Mouse (Mus musculus) gastrocnemius, adult 8-10 months (tissue): ENCODE measurements around the gene Urgcp. TPM values are rescaled to one million over a fixed set of nuclear protein-coding genes. Genes with fewer than 3 reads are reported as not detected.
A peak's percentile ranks its signal among the peaks of the same experiment; 100 is the strongest.

Source experiments
- DNase-seq, 2 experiments: peaks; one replicate each; pipeline ENCODE4 v3.0.0; 2022; ENCODE audit warnings: low spot score in 2 of 2
- total RNA-seq, 4 experiments: library from RNA; stranded (reverse); gene quantifications; 2 replicates each; pipeline ENCODE4 v1.2.4; 2022

Gene Urgcp
- total RNA-seq, 4 experiments from 2014 or later: 46.2 to 52.2 (median 48.2) TPM

DNA sequence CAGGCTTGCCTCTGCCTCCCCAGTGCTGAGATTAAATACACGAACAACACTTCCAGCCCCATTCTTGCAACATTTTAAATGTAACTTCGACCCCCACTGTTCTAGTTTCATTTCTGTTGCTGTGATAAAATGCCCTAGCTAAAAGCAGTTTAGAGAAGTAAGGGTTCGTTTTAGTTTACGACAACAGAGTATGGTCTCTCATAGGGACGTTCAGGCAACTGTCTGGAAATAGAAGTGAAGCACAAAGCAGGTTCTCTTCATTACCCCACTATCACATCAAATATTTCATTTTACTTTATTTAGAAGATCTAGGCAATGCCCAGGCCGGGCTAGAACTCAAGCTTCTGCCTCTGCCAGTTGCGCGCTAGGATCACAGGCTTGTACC lies 25.5 kb upstream of the Urgcp start:
- DNase-seq: no peak

DNA sequence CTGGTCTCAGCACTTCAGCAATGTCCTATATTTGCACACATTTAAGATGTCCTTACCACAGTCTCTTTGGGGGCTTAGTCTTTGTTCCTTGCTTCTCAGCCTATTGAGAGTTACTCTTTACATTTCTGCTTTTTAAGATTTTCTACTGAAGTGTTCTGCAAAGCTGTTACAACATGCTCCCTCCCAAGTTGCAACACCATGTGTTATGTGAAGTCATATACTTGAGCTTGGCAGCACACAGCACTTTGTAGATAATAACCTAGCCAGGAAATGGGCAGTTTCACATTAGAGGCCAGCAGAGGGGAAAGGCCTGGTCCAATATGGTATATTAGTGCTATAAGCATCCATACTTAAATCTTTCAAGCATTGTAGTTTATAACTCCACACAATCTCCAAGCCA lies 23.6 kb upstream of the Urgcp start:
- DNase-seq: no peak

DNA sequence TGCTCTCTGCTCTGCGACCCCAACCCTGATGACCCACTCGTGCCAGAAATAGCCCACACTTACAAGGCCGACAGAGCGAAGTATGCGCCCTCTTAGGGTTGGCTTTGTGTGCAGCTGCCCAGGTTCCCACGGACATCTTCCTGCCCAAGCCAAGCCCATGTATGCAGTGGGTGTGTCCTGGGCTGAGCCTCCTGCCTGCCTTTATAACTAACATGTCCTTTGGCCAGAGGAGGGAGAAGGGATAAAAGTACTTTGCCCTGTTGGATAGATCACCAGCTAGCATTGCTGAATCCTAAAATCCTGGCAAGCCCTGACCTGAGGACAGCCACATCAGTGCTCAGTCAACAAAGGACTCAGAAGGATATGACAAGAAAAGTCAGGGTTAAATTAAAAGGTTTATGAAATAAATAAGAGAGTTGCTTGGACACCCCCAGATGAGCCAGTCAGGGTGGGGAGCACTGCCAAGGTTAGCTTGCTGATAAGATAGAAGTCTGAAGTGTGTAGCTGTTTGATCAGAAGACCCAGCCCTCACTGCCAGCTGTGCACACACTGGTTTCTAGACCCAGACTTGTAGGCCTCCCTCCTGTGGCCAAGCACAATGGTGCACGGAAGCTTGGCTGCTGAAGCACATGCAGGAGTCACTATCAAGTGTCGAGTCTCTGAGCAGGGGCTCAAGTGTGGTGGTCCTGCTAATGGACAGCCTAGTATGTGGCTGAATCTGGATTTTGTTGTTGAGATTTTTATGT lies 20.2 kb upstream of the Urgcp start:
- DNase-seq: no peak

DNA sequence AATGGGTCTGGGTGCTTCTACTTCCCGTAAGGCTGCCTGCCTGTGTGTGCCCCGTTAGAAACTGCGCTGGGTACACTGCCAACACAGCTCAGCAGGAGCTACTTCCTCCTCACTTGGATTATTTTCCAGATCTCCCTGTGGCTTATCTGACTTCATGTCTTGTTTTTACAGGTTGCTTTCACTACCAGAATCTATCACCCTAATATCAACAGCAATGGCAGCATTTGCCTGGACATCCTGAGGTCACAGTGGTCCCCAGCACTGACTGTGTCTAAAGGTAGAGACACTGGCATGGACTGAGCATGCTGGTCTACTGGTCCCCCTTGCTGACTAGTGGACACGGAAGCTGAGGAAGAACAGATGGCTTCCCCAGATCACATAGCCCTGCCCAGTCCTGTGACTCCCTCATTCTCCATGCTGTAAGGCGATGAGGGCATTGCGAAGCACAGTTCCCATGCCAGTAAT lies 17.9 kb upstream of the Urgcp start:
- no peak for DNase-seq

DNA sequence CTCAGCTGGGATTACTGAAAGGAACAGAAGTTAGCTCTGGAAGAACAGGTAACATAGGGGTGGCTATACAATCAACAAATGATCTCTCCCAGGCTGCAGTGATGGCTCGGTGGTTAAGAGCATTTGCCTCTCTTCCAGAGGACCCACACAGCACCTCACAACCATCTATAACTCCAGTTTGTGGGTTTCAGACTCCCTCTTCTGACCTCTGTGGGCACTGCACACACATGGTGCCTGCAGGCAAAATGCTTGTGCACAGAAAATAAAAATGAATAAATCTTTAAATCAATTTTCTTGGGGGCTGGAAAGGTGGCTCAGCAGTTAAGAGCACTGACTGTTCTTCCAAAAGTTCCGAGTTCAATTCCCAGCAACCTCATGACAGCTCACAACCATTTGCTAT lies 16.3 kb upstream of the Urgcp start:
- no peak for DNase-seq

DNA sequence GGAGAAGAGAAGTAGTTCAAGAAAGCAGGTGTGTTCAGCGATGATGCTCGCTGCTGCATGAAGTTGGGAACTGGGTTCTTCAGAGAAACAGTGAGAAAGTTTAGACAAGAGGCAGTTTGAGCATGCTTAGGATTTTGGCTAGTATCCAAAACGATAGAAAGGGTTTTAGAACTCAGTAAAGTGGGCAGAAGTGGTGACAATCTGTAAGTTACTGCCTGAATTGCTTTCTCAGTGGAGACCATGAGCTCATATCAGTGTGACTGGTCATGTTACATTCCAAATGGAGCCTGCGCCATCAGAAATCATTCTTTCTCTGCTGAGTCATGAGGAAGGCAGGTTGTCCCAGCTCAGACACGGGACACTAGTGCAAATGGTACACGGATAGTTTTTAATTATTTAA lies 3.8 kb upstream of the Urgcp start:
- no peak for DNase-seq

DNA sequence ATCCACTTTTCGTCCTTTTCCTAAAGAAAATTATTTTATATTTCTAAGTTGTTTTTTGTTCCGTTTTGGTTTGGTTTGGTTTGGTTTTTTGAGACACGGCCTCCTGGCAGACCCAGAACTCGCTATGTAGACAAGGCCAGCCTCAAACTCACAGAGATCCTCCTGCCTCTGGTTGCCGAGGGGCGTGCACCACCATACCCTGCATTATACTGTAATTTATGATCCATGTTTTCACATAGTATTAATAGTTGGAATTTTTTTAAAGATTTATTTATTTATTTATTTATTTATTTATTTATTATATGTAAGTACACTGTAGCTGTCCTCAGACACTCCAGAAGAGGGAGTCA lies 432 bp upstream of the Urgcp start:
- DNase-seq: no peak

DNA sequence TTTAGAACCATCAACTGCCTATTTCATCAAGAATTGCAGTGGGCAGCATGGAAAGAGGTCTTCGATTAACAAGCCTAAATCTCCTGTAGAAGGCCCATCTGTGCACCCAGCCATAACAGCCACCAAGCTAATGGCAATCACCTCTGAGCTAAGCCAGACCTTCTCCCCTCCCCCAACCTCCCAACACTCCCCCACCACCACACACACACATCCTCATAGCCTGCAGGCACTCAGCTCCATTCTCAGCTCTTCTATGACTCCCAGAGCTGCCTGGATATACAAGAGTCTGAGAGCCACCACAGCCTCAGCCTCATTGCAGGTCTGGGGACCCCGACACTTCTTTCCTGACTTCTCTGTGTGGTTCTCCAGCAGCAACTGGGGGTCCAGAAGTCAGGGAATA lies 8.4 kb downstream of the Urgcp start:
- DNase-seq: no peak

DNA sequence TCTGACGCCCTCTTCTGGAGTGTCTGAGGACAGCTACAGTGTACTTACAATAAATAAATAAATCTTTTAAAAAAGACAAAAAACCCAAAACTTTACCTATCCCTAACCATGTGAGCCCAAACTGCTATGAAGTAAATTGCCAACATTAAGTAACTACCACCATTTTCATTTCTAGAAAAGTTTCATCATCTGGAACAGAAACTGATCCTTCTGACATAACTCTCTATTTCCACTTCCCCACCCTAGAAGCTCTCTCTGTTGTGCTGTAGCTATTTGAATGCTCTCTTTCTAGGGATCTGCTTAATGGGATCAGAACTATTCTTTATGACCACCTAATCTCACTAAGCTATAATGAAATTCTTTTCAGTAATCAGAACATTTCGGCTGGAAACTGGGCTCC lies 17.2 kb downstream of the Urgcp start:
- no peak for DNase-seq

DNA sequence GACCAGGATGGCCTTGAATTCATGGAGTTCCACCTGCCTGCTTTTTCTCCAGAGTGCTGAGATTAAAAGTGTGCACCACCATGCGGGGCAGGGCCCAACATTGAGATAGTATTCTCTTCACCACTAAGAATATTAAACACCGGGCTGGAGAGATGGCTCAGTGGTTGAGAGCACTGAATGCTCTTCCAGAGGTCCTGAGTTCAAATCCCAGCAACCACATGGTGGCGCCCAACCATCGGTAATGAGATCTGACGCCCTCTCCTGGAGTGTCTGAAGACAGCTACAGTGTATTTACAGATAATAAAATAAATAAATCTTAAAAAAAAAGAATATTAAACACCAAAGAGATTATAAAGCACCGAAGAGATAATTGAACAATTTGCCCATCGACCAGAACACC lies 20.1 kb downstream of the Urgcp start:
- DNase-seq: no peak

DNA sequence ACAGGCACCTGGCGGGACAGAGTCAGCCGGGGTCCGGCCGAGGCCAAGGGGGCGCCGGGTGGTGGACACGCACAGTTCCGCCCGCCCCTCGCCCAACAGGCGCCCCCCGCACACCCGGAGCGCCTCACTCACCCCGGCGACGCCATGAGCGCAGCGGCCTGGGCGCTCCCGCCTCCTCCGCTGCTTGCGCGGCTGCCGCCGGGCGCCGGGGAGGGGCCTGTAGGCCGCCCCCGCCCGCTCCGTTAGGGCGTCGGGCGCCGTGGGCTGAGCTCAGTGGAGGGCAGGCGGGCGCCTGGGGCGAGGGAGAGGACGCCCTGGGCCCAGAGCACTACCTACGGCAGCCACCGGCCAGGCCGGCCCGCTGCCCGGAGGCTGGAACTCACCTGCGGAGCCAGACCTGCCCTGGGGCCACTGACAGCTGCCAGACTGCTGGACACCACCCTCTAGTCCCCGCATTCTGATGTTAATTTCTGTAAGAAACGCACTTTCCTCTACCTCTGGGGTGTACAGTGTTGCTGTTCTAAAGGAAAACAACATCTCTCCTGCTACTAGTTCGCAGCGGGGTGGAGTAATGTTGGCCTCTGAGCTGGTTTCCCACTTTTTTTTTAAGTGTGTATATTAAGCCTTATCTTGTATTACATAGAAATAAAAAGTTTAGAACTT lies 21.1 kb downstream of the Urgcp start:
- DNase-seq: peak; percentile 63 to 80

DNA sequence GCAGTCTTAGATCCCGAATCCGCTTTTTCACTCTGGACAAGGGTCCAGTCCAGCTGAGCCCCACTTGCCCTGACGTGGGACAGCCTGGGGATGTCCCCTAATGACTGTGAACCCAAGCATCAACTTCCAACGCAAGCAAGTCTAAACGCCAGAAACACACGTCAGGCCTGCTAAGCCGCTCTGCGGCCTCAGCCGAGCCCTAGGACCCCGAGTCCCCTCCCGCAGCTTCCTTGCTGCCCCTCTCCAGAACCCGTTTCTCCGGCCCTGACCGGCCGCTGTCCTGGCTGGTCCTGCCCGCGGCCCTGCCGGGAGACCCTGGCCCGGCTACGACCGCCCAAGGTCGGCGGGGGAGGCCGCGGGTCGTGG lies 21.6 kb downstream of the Urgcp start:
- no peak for DNase-seq

DNA sequence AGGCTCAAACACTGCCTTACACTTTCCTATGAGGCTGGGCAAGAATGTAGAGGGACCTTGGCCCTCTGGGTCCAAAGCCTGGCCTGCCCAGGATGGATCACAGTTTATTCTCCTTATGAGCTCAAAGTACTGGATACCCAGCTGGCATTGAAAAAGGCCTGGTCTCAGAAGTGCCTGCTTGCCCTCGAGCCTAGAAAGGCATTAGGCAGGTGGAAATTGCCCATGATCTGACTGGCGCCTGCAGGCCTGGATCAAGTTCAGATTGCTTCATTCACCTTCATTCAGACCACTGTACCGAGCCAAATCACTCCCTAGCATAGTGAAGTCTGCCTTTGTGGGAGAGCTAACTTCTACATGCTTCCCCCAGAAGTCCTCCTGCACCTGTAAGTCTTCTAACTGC lies 22.3 kb downstream of the Urgcp start:
- no peak for DNase-seq

DNA sequence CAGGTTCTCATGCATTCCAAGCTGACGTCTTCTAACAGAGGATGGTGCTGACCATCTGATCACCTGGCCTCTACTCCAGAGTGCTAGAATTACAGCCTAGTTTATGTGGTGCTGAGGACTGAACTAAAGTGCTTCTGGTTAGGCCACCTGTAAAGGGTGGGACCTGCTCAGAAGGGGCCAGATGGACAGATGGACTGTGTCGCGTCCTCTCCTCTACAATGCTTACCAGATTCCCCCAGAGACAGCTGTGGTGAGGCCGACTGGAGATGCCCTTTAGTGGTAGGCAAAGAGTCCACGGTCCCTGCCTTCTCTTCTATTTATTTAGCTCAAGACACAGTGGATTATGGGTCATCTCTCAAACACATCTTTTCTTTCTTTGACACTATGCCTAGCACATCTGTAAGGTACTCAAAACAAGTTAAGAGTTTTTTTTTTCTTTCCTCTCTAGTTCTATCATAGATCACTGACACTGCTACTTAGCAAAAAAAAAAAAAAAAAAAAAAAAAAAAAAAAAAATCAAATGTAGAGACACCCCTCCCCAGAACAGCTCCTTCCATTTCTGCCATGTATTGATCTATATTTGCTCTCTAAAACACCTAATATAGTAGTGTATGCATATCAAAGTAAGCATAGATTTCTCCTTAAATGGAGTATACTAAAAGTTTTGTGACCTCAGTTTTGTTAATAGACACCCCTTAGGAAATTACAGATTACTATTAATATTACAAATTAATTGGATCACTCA lies 23.1 kb downstream of the Urgcp start:
- no peak for DNase-seq

DNA sequence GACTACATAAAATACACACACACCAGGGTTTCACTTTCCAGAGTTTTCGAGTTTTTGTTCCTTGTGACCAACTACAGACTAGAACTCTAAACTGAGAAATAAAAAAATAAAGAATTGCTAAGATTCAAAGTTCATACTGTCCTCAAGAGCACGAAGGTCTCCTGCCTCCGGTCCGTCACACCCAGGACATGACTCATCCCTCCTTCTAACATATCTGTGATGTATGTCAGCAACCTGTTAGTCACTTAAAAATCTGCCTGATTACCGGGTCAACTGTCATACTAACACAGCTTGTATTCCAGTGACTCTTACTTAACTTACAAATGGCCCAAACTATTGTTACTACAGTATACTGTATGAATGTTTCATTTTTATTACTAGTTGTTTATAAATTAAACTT lies 25.0 kb downstream of the Urgcp start:
- DNase-seq: no peak

DNA sequence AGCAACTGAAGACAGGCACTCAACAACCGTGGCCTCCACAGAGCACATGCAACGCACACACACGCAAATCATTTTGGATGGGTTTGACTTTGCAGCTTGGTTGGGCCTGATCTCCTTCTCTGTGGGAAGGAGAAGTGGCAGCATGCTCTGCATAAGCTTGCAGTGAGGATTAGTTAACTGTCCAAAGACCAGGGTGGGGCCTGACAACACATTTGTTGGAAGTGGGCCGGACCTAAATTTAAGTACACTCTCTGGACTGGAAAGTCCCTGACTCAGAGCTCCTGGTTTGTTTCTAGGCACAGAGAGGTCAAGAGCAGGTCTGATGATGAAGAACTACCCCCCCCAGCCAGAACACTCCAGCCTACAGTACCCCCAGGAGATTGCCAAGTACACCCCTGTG lies 27.9 kb downstream of the Urgcp start:
- no peak for DNase-seq

DNA sequence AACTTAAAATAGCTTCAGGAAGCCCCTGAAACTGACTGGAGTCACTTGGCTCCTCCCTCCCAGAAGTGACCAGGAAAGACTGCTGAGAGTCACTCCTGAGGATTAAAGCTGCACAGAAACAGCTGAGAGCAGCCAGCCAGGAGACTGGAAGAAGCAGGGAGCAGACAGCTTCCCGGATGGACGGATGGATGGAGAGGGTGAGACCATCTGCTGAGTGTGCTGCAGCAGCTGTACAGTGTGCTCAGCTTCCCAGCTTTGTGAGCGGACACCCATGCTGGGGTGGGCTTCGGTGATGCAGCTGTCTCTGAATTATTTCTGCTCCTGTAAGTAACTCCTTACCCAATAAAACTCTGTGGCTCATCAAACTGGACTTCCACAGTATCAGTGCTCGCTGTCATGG lies 29.8 kb downstream of the Urgcp start:
- DNase-seq: no peak

DNA sequence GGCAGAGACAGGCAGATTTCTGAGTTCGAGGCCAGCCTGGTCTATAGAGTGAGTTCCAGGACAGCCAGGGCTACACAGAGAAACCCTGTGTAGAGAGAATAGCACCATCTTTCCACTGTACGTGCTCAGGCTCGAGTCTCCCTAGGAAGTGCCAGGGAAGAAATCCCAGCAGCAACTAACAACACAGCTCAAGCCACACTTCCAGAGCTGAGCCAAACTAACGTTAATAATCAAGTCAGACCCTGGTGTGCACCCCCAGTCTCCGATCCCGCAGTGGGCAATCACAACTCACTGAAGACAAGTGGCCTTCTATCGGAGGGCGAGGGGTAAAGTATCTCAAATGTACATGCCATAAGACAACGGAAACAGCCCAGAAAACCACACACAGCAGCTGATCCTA lies 32.6 kb downstream of the Urgcp start:
- no peak for DNase-seq

DNA sequence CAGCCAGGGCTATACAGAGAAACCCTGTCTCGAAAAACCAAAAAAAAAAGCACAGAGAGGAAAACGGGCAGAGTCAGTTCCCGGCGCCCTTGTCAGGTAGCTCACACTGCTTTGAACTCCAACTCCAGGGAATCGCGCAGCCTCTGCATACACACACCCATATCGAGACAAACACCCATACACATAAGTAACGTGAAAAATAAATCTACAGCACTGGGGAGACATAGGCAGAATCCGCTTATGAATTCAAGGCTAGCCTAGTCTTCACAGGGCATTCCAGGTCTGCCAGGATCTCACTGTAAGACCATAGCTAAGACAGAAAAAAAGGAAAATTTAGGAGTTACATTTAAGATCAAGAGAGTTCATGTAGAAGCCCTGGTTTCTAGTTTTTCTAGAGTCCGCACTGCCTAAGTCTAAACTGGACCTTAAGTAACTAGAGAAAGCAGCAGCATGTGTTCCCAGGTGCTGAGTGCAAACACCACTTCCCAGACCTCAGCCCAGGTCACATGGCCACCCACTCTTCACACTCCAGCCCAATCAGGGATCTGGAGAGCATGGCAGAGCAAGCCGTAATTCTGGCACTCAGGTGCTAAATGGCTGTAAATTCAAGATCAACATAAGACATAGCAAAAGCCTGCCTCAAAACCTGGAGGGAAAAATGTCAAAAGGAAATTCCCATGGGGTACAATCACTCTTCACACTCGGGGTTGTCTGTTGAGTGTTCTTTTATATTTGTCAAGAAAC lies 43.4 kb downstream of the Urgcp start:
- no peak for DNase-seq

DNA sequence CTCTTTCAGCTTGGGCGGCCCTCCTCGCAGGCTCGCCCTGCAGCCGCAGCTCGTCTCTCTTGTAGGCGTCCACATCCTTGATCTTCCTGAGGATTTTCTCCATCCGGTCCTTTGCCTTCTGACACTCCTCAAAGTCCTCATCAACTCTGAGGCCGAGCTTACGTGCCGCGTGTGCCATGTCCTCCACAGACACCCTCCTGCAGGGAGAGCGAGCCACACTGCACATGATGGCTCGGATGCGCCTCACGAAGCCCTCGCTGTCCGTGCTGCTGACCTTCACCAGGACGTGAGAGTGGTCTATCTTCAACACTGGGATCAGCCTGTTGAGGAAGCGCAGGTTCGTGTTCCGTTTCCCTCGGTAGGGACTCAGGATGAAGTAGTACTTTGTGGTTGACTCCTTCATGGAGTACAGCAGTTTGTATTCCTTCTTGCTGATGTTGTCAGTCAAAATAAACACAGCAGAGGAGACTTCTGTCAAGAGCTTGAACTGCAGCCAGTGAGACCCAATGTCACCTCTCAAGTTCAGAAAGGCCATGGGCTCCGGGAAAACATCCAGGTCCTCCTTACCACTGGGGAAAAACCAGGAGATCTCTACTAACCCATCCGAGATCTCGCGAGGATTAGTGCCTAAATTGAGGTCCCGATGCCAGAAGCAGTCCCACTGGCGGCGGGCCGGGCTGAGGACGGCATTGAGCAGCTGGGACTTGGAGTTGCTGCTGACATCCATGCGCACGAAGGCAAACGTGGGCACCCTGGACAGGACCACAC lies 45.1 kb downstream of the Urgcp start:
- no peak for DNase-seq

DNA sequence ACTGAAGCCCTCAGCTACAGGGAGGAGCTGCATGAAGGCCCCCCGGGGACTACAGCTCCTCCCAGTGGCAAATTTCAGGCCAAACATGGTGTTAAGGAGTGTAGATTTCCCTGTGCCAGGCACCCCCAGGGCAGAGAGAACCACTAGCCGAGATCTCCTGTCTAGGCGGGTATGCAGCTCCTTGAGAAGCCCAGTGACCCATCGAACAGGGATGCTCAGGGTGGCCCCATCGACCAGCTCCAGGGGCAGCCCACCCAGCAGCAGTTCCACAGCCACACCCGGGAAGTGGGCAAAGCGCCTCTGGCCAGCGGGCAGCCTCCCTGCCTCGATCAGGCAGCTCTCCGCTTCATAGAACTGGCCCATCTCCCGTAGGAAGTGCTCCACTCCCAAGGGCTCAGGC lies 45.9 kb downstream of the Urgcp start:
- no peak for DNase-seq
